Mouse (Mus musculus) lung, postnatal 4 days (tissue): ENCODE results near the gene Txndc8.

Source experiments
- DNase-seq, 2 experiments: peaks; one replicate each; pipeline ENCODE4 v3.0.0; 2021

Txndc8 gene

GRCm38 (mm10) chr4:57956029-57956960 is 52.6 kb downstream of the Txndc8 start, which contains the start of gene Txn1:
Gene Txn1, minus strand, starts transcription at chr4:57956411.
- peak; percentile 99 for DNase-seq

GRCm38 (mm10) chr4:57955544-57955958 is 53.4 kb downstream of the Txndc8 start:
- peak; percentile 71 to 74 for DNase-seq

- no peak for DNase-seq
These were observed 53.9 kb downstream of the Txndc8 start for GRCm38 (mm10) chr4:57954991-57955390.

- DNase-seq, result no peak
These were observed 54.3 kb downstream of the Txndc8 start for GRCm38 (mm10) chr4:57954580-57954979.

GRCm38 (mm10) chr4:57953796-57954195 is 55.1 kb downstream of the Txndc8 start:
- no peak for DNase-seq

- DNase-seq, result no peak
These were observed 56.0 kb downstream of the Txndc8 start for GRCm38 (mm10) chr4:57952891-57953290.

GRCm38 (mm10) chr4:57952416-57952815 is 56.5 kb downstream of the Txndc8 start:
- no peak for DNase-seq

GRCm38 (mm10) chr4:57949866-57950265 is 59.1 kb downstream of the Txndc8 start:
- DNase-seq, result no peak

GRCm38 (mm10) chr4:57947476-57947875 is 61.4 kb downstream of the Txndc8 start:
- DNase-seq, result no peak

- DNase-seq, result no peak
These were observed 61.9 kb downstream of the Txndc8 start for GRCm38 (mm10) chr4:57947036-57947435.

GRCm38 (mm10) chr4:57942892-57943291 is 66.0 kb downstream of the Txndc8 start:
- no peak for DNase-seq

GRCm38 (mm10) chr4:57940631-57941030 is 68.3 kb downstream of the Txndc8 start:
- DNase-seq, result no peak

GRCm38 (mm10) chr4:57937292-57937691 is 71.6 kb downstream of the Txndc8 start:
- DNase-seq, result no peak

- no peak for DNase-seq
These were observed 74.7 kb downstream of the Txndc8 start for GRCm38 (mm10) chr4:57934181-57934580.
